Mouse (Mus musculus): ENCODE results near the gene Supt7l. TPM values are rescaled to one million over a fixed set of nuclear protein-coding genes. Genes with fewer than 3 reads are reported as not detected.

Supt7l gene
- polyA plus RNA-seq, 1 experiment from 2014 or later: 12.9 TPM

- peaks cover 2% of the 10 kb centered on the region; the same call in 1 of the 2 replicates for H3K4me1 ChIP-seq
- no peak overlapping the region for H3K27ac ChIP-seq
- H3K27me3 ChIP-seq (replicated peaks): no peaks in the 10 kb centered on the region
- no peak overlapping the region for H3K4me3 ChIP-seq
- peaks cover 48% of the 10 kb centered on the region for H3K36me3 ChIP-seq
- no peak for ATAC-seq
- no peaks in the 10 kb centered on the region for H3K9me3 ChIP-seq (replicated peaks)
- 48% methylated on average over 1 of the region's 1 CpGs for WGBS (ENCODE audit: insufficient replicate concordance)
- no peak overlapping the region for H3K9ac ChIP-seq
- H3K4me2 ChIP-seq: no peak overlapping the region
Measured at GRCm38 (mm10) chr5:31559401-31559800, 31.8 kb upstream of the Supt7l start.

DNA sequence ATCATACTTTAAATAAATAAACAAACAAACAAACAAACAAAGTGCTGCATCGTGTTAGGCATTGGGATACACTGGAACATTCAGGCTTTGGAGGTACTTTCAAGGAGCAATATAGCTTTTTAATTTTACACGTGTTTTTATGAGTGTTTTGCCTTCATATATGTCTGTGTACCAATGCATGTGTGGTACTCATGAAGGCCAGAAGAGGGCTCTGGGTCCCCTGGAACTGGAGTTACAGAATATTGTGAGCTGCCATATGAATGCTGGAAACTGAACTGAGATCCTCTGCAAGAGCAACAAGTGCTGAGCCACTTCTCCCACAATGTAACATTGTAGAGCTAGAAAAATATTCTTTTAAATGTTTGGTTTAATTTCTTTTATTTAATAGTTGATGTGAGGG lies 7.6 kb upstream of the Supt7l start:
- Histone ChIP-seq H3K4me3 (no peak overlapping the region), H3K9ac (no peak overlapping the region), H3K27me3 (replicated peaks) (no peaks in the 10 kb centered on the region), H3K4me1 (no peaks in the 10 kb centered on the region), H3K27ac (no peak overlapping the region), H3K36me3 (peaks cover 86% of the 10 kb centered on the region), H3K4me2 (no peak overlapping the region), H3K9me3 (replicated peaks) (no peaks in the 10 kb centered on the region)
- WGBS (ENCODE audit: insufficient replicate concordance): 80% methylated on average over 2 of the region's 2 CpGs
- ATAC-seq: no peak

- Histone ChIP-seq H3K9ac (no peak overlapping the region), H3K4me1 (peaks cover 27% of the 10 kb centered on the region), H3K9me3 (replicated peaks) (no peaks in the 10 kb centered on the region), H3K27me3 (replicated peaks) (no peaks in the 10 kb centered on the region), H3K36me3 (peaks cover 49% of the 10 kb centered on the region), H3K27ac (no peak overlapping the region), H3K4me3 (peak overlapping the region; percentile 96; the same call in 1 of the 2 replicates), H3K4me2 (peak overlapping the region; percentile 92)
- ATAC-seq: peak; percentile 38; the same call in 1 of the 2 replicates
- WGBS (ENCODE audit: insufficient replicate concordance): 22% methylated on average over 2 of the region's 2 CpGs
Measured at GRCm38 (mm10) chr5:31528560-31528959, 953 bp upstream of the Supt7l start.

DNA sequence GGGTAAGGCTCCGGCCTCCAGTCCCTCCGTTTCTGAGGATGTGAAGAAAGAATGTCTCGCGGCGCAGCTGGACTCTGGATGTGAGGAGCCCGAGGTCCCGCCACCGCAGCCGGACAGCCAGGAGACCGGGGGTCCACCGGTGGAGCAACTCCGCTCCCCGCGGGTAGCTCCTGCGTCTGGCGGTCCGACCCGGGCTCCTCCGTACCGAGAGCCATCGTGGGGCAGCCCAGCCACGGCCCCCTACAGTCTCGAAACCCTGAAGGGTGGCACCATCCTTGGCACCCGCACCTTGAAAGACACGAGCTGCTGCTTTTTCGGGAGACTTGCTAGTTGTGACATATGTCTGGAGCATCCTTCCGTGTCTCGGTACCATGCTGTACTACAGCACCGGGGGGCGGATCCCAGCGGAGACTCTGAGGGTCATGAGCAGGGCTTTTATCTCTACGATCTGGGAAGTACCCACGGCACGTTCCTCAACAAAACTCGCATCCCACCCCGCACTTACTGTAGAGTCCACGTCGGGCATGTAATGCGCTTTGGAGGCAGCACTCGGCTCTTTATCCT lies 408 bp downstream of the Supt7l start:
- Histone ChIP-seq H3K9me3 (replicated peaks) (no peaks in the 10 kb centered on the region), H3K9ac (peak overlapping the region; percentile 89), H3K4me3 (peak overlapping the region; percentile 96), H3K36me3 (peaks cover 48% of the 10 kb centered on the region), H3K4me2 (peak overlapping the region; percentile 92), H3K27me3 (replicated peaks) (no peaks in the 10 kb centered on the region), H3K4me1 (peaks cover 27% of the 10 kb centered on the region), H3K27ac (peak overlapping the region; percentile 83)
- peak; percentile 48 for ATAC-seq
- 2% methylated on average over 40 of the region's 40 CpGs for WGBS (ENCODE audit: insufficient replicate concordance)

DNA sequence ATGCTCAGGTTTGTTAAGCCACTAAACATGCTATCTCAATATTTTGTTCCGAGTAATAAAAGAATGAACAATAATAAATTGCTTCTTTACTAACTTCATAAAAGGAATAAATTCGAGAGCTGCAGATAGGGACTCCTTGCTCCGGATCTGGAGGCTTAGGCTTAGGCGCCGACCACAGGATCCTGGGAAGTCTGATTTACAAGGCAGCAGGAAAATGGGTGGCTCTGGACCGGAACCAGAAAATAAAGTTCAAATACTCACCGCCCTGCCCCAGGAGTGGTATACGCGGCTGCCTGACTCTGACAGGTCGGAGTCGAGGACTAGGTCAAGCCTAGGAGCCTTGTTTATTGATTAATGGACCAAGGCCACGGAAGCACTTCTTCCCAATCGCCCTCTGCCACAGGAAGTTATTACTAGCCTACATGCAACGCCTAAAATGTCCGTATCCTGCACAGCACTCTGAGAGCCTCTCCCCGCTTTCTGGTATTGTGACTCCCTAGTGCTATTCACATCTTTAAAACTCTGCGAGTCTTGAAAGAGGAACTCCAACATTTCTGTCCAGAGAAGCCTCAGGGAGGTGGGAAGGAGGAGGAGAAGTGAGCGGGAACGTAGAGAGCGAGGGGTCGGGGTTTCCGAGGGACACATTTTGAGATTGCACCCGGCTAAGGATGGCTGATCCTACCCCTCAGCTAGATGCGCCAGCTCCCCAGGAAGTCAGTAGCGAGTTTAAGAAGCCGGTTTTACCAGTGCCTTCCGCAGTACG lies 1.1 kb downstream of the Supt7l start, which contains the start of gene Slc4a1ap:
Gene Slc4a1ap, plus strand, starts transcription at position 642 of the 763 bp plus-strand sequence.
- Histone ChIP-seq H3K4me2 (peak within 1 kb of the TSS; percentile 92), H3K4me3 (peak within 1 kb of the TSS; percentile 96), H3K36me3 (peaks cover 48% of the 10 kb centered on the region), H3K27ac (peak within 1 kb of the TSS; percentile 83), H3K9ac (peak within 1 kb of the TSS; percentile 89), H3K4me1 (peaks cover 27% of the 10 kb centered on the region), H3K9me3 (replicated peaks) (no peaks in the 10 kb centered on the region), H3K27me3 (replicated peaks) (no peaks in the 10 kb centered on the region)
- under 1% methylated on average over 28 of the region's 28 CpGs for WGBS (ENCODE audit: insufficient replicate concordance)
- peak; percentile 81 for ATAC-seq

DNA sequence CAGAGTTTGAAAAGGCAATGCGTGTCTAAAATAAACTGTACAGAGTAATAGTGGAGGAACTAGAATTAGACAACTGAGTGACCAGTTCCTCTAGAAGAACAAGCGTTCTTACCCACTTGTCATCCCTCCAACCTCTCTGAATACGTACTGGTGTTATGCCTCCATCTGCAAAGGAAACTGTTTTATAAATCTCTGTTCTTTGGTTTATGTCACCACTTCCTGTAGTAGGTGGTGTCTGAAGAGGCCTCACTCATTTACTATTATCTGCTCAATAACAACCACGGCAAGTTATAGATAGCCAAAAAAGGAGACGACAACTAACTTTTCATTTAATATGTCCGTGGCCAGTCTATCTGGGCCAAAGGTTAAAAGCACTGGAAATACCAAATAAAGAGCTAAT lies 7.1 kb downstream of the Supt7l start:
- Histone ChIP-seq H3K36me3 (peaks cover 78% of the 10 kb centered on the region), H3K4me2 (no peak overlapping the region), H3K9me3 (replicated peaks) (no peaks in the 10 kb centered on the region), H3K27me3 (replicated peaks) (no peaks in the 10 kb centered on the region), H3K27ac (no peak overlapping the region), H3K4me3 (no peak overlapping the region), H3K9ac (no peak overlapping the region), H3K4me1 (peaks cover 2% of the 10 kb centered on the region)
- no peak for ATAC-seq
- WGBS (ENCODE audit: insufficient replicate concordance): 77% methylated on average over 6 of the region's 6 CpGs

GRCm38 (mm10) chr5:31512481-31512880 lies 15.1 kb downstream of the Supt7l start:
- Histone ChIP-seq H3K9ac (no peak overlapping the region), H3K4me2 (no peak overlapping the region), H3K4me1 (no peaks in the 10 kb centered on the region), H3K27me3 (replicated peaks) (no peaks in the 10 kb centered on the region), H3K27ac (no peak overlapping the region), H3K9me3 (replicated peaks) (no peaks in the 10 kb centered on the region), H3K4me3 (no peak overlapping the region), H3K36me3 (peaks cover 95% of the 10 kb centered on the region)
- WGBS (ENCODE audit: insufficient replicate concordance): 56% methylated on average over 1 of the region's 1 CpGs
- ATAC-seq: no peak

- Histone ChIP-seq H3K36me3 (peaks cover 89% of the 10 kb centered on the region), H3K9me3 (replicated peaks) (no peaks in the 10 kb centered on the region), H3K4me1 (no peaks in the 10 kb centered on the region), H3K27me3 (replicated peaks) (no peaks in the 10 kb centered on the region), H3K4me3 (no peak overlapping the region), H3K4me2 (no peak overlapping the region), H3K27ac (no peak overlapping the region), H3K9ac (no peak overlapping the region)
- WGBS (ENCODE audit: insufficient replicate concordance): 86% methylated on average over 10 of the region's 10 CpGs
- no peak for ATAC-seq
Measured at GRCm38 (mm10) chr5:31504843-31505242, 22.8 kb downstream of the Supt7l start.

- ATAC-seq: peak; percentile 100
- peak within 1 kb of the TSS; percentile 86 for H3K4me2 ChIP-seq
- no peaks in the 10 kb centered on the region for H3K9me3 ChIP-seq (replicated peaks)
- H3K4me3 ChIP-seq: peak within 1 kb of the TSS; percentile 89
- H3K27me3 ChIP-seq (replicated peaks): 0 out of 2 replicates have a peak, but pooled peaks cover 4% of the 10 kb centered on the region
- WGBS (ENCODE audit: insufficient replicate concordance): under 1% methylated on average over 49 of the region's 49 CpGs
- H3K4me1 ChIP-seq: peaks cover 23% of the 10 kb centered on the region
- no peak within 1 kb of the TSS for H3K27ac ChIP-seq
- peaks cover 36% of the 10 kb centered on the region for H3K36me3 ChIP-seq
- H3K9ac ChIP-seq: peak within 1 kb of the TSS; percentile 79
Measured at GRCm38 (mm10) chr5:31494513-31495297, 32.9 kb downstream of the Supt7l start, which contains the start of gene Gpn1. Gene Gpn1 (plus strand): TSS chr5:31494741.

DNA sequence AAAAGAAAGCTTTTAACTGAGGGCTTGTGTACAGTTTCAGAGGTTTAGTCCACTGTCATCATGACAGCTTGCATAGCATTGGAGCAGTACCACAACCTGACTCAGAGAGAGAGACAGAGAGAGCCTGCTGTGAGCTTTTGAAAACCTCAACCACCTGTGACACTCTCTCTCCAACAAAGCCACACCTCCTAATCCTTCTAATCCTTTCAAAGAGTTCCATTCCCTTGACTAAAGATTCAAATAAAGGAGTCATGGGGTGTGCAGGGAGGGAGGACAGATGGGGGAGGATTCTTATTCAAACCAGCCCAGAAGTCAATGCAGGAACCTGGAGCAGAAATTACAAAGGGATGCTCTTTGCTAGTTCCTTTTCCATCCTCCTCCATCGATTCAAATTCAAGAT lies 35.6 kb downstream of the Supt7l start:
- Histone ChIP-seq H3K27me3 (replicated peaks) (0 out of 2 replicates have a peak, but pooled peaks cover 4% of the 10 kb centered on the region), H3K4me2 (no peak overlapping the region), H3K9me3 (replicated peaks) (no peaks in the 10 kb centered on the region), H3K4me3 (no peak overlapping the region), H3K4me1 (peaks cover 20% of the 10 kb centered on the region), H3K9ac (no peak overlapping the region), H3K27ac (no peak overlapping the region), H3K36me3 (peaks cover 11% of the 10 kb centered on the region)
- ATAC-seq: no peak
- WGBS (ENCODE audit: insufficient replicate concordance): 45% methylated on average over 1 of the region's 1 CpGs

DNA sequence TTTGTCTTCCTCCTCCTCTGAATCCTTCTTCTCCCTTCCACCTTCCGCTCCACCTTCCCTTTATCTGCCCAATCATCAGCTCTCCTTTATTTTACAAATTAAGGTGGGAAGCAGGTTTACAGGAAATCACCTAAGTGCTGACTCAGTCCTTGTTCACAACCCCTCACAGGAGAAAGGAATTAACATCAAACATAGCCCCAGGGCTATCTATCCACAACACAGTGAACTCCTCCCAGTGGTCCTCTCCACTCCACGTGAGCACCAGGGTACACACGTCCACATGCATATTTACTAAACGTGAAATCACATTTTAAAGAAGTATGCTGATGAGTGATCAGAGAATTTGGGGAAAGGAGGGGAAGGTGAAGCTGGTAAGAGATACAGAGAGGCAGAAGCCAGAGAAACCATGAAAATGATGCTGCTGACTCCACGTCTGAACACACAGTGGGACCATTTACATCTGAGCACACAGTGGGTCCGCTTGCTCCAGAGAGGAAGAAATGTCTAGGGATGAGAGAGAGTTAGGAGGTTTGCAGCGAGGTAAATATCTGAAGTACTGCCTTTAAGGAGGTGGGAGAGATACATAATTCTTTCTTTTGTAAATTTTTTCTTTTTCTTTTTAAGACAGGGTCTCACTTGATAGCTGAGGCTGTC lies 38.4 kb downstream of the Supt7l start:
- 58% methylated on average over 7 of the region's 7 CpGs for WGBS (ENCODE audit: insufficient replicate concordance)
- 0 out of 2 replicates have a peak, but pooled peaks cover 4% of the 10 kb centered on the region for H3K27me3 ChIP-seq (replicated peaks)
- H3K27ac ChIP-seq: no peak overlapping the region
- peaks cover 5% of the 10 kb centered on the region for H3K4me1 ChIP-seq
- H3K9me3 ChIP-seq (replicated peaks): no peaks in the 10 kb centered on the region
- H3K36me3 ChIP-seq: peaks cover 2% of the 10 kb centered on the region; the same call in 1 of the 2 replicates
- ATAC-seq: no peak
- H3K4me2 ChIP-seq: no peak overlapping the region
- H3K4me3 ChIP-seq: no peak overlapping the region
- no peak overlapping the region for H3K9ac ChIP-seq
